Mouse (Mus musculus) midbrain, postnatal 0 days (tissue): ENCODE data around the gene Klf5. TPM values are rescaled to one million over a fixed set of nuclear protein-coding genes. Genes with fewer than 3 reads are reported as not detected.

ENCODE experiments used
- ATAC-seq: fragments of 200-750 bp; cut with Nextera tagmentation; 2 replicates; pipeline ENCODE4 v1.8.0; 2017; ENCODE audit warnings: moderate number of reproducible peaks, mild to moderate bottlenecking, moderate TSS enrichment, moderate library complexity; ENCODE audit not compliant: low FRiP score
- DNase-seq: peaks from one replicate; pipeline ENCODE4 v3.0.0-alpha.2; 2015; ENCODE audit warnings: low spot score
- H3K27ac ChIP-seq: fragments of 300-500 bp; sonication (generic); 2 replicates; pipeline ENCODE4 v1.5.1; 2014; ENCODE audit warnings: low read depth, mild to moderate bottlenecking, low read length, mixed read lengths
- H3K27me3 ChIP-seq: fragments of 300-500 bp; sonication (generic); 2 replicates; pipeline ENCODE4 v1.6.1; 2014; ENCODE audit warnings: low read length, control low read depth, mixed read lengths; ENCODE audit not compliant: insufficient read depth
- H3K36me3 ChIP-seq: fragments of 300-500 bp; sonication (generic); 2 replicates; pipeline ENCODE4 v1.6.1; 2014; ENCODE audit warnings: low read length, control low read depth, mixed read lengths; ENCODE audit not compliant: insufficient read depth
- H3K4me1 ChIP-seq: fragments of 300-500 bp; sonication (generic); 2 replicates; pipeline ENCODE4 v1.6.1; 2014; ENCODE audit warnings: mild to moderate bottlenecking, control low read depth, antibody characterized with exemption, low read length, mixed read lengths; ENCODE audit not compliant: insufficient read depth
- H3K4me2 ChIP-seq: fragments of 300-500 bp; sonication (generic); 2 replicates; pipeline ENCODE4 v1.6.1; 2014; ENCODE audit warnings: low read depth, mild to moderate bottlenecking, low read length, mixed read lengths; ENCODE audit not compliant: poor library complexity, severe bottlenecking
- H3K4me3 ChIP-seq: fragments of 300-500 bp; sonication (generic); 2 replicates; pipeline ENCODE4 v1.5.1; 2014; ENCODE audit warnings: low read depth, mild to moderate bottlenecking, low read length, moderate library complexity
- H3K9ac ChIP-seq: fragments of 300-500 bp; sonication (generic); replicated peaks from 2 replicates; pipeline ENCODE4 v1.6.1; 2014; ENCODE audit warnings: mild to moderate bottlenecking, low read length, moderate library complexity, mixed read lengths; ENCODE audit not compliant: poor library complexity, severe bottlenecking
- H3K9me3 ChIP-seq: fragments of 300-500 bp; sonication (generic); 2 replicates; pipeline ENCODE4 v1.6.1; 2016; ENCODE audit warnings: low read length, control low read depth
- CTCF ChIP-seq: IDR thresholded peaks from 2 replicates; pipeline ENCODE4 v1.5.1; 2016; ENCODE audit warnings: antibody characterized with exemption, mild to moderate bottlenecking
- WGBS: fragments of 180-500 bp; shearing (Covaris S2); extraction: QIAGEN DNeasy Blood & Tissue Kit; methylation state at CpG from one replicate; pipeline ENCODE4 v1.1.7; 2014; 5-methylcytosine and 5-hydroxymethylcytosine counted together
- polyA plus RNA-seq: library from polyadenylated mRNA; unstranded; fragments of >200 nt; fragmentation: Nextera tagmentation; extraction: Ambion mirVana; gene quantifications from 2 replicates; pipeline ENCODE4 v1.2.1, GENCODE M21; 2015
- total RNA-seq: library from RNA; depleted of rRNA; stranded (reverse); fragments of >200 nt; gene quantifications from 2 replicates; pipeline ENCODE4 v1.2.3, GENCODE M21; 2014

The Klf5 gene
- total and polyA plus RNA-seq, 2 experiments from 2014 or later, result 3.6 to 4.5 TPM

- no peak for ATAC-seq
- Histone ChIP-seq H3K9me3 (no peaks in the 10 kb centered on the region), H3K4me1 (no peaks in the 10 kb centered on the region), H3K27me3 (no peaks in the 10 kb centered on the region), H3K36me3 (no peaks in the 10 kb centered on the region), H3K9ac (no peak overlapping the region), H3K27ac (no peak overlapping the region), H3K4me2 (no peak overlapping the region), H3K4me3 (no peak overlapping the region)
- WGBS, result over 99% methylated on average over 4 of the region's 4 CpGs
- TF ChIP-seq CTCF, result no peak
- no peak for DNase-seq
Measured at GRCm38 (mm10) chr14:99316275-99316674, 17.8 kb downstream of the Klf5 start.

- Histone ChIP-seq H3K9ac (no peak overlapping the region), H3K36me3 (no peaks in the 10 kb centered on the region), H3K4me3 (no peak overlapping the region), H3K27ac (no peak overlapping the region), H3K4me2 (no peak overlapping the region), H3K4me1 (no peaks in the 10 kb centered on the region), H3K27me3 (no peaks in the 10 kb centered on the region), H3K9me3 (no peaks in the 10 kb centered on the region)
- ATAC-seq (no peak), DNase-seq (no peak)
- no peak for TF ChIP-seq CTCF
- 89% methylated on average over 5 of the region's 5 CpGs for WGBS
Measured at GRCm38 (mm10) chr14:99320736-99321135, 22.2 kb downstream of the Klf5 start.

- Histone ChIP-seq H3K27me3 (no peaks in the 10 kb centered on the region), H3K4me2 (no peak overlapping the region)
- ATAC-seq, result no peak
Measured at GRCm38 (mm10) chr14:99323376-99323775, 24.9 kb downstream of the Klf5 start.

GRCm38 (mm10) chr14:99324523-99324922 is 26.0 kb downstream of the Klf5 start:
- TF ChIP-seq CTCF, result no peak
- H3K4me2 ChIP-seq, result no peak overlapping the region

More at GRCm38 (mm10) chr14:99323376-99323775, 24.9 kb downstream of the Klf5 start:
- WGBS, result 84% methylated on average over 10 of the region's 10 CpGs
- no peaks in the 10 kb centered on the region for H3K4me1 ChIP-seq
- TF ChIP-seq CTCF, result no peak
- no peaks in the 10 kb centered on the region for H3K9me3 ChIP-seq
- no peak overlapping the region for H3K9ac ChIP-seq
- H3K4me3 ChIP-seq, result no peak overlapping the region
- no peak for DNase-seq
- no peaks in the 10 kb centered on the region for H3K36me3 ChIP-seq
- H3K27ac ChIP-seq, result no peak overlapping the region

GRCm38 (mm10) chr14:99325597-99326472 is 27.3 kb downstream of the Klf5 start:
- no peak overlapping the region for H3K4me3 ChIP-seq
- H3K9ac ChIP-seq, result no peak overlapping the region
- no peaks in the 10 kb centered on the region for H3K4me1 ChIP-seq
- no peak for TF ChIP-seq CTCF
- H3K36me3 ChIP-seq, result no peaks in the 10 kb centered on the region
- H3K27ac ChIP-seq, result no peak overlapping the region
- no peak overlapping the region for H3K4me2 ChIP-seq
- 79% methylated on average over 12 of the region's 12 CpGs for WGBS
- no peak for ATAC-seq
- no peaks in the 10 kb centered on the region for H3K27me3 ChIP-seq
- no peak for DNase-seq
- no peaks in the 10 kb centered on the region for H3K9me3 ChIP-seq

More at GRCm38 (mm10) chr14:99324523-99324922, 26.0 kb downstream of the Klf5 start:
- Histone ChIP-seq H3K4me3 (no peak overlapping the region), H3K9ac (no peak overlapping the region), H3K4me1 (no peaks in the 10 kb centered on the region), H3K27me3 (no peaks in the 10 kb centered on the region), H3K27ac (no peak overlapping the region), H3K9me3 (no peaks in the 10 kb centered on the region), H3K36me3 (no peaks in the 10 kb centered on the region)
- WGBS, result 85% methylated on average over 4 of the region's 4 CpGs
- DNase-seq, result no peak
- no peak for ATAC-seq

GRCm38 (mm10) chr14:99336598-99336997 is 38.1 kb downstream of the Klf5 start:
- no peak overlapping the region for H3K27ac ChIP-seq
- no peaks in the 10 kb centered on the region for H3K9me3 ChIP-seq
- H3K36me3 ChIP-seq, result no peaks in the 10 kb centered on the region
- no peak overlapping the region for H3K9ac ChIP-seq
- 92% methylated on average over 3 of the region's 3 CpGs for WGBS
- no peak overlapping the region for H3K4me3 ChIP-seq
- H3K4me2 ChIP-seq, result no peak overlapping the region
- DNase-seq, result no peak
- no peak for ATAC-seq
- TF ChIP-seq CTCF, result no peak
- H3K27me3 ChIP-seq, result no peaks in the 10 kb centered on the region
- H3K4me1 ChIP-seq, result no peaks in the 10 kb centered on the region
